Mouse (Mus musculus) adrenal gland (tissue): ENCODE results near the gene Cdc42bpa.

Experiments
- intact Hi-C: fragments of 180-260 bp; cut with DNase I; formaldehyde crosslinking; loops from one replicate; pipeline ENCODE4 v1.15.1; 2025
- long read RNA-seq, 2 experiments: library from polyadenylated mRNA; unstranded; transcript quantifications; one replicate each; pipeline ENCODE4 v2.0.0; 2020; ENCODE audit warnings: borderline replicate concordance in 1 of 2; ENCODE audit not compliant: insufficient replicate concordance in 1 of 2

Gene Cdc42bpa
- long read RNA-seq, experiment 1, partial matches to known transcripts, result 10 of 11 reads
- long read RNA-seq, experiment 1, other reads (novel, unspliced or antisense), result 1 of 11 reads
- long read RNA-seq, experiment 2, partial matches to known transcripts, result 2 of 3 reads
- long read RNA-seq, experiment 2, other reads (novel, unspliced or antisense), result 1 of 3 reads

- intact Hi-C loops, result loop anchor here (10.0 kb wide), 1 partner anchor 95 kb away; no protein-coding TSS in a partner anchor
Measured at GRCm38 (mm10) chr1:179959721-179960542, at the start of gene Cdc42bpa. TSS of gene Cdc42bpa (plus strand) at chr1:179960472.

DNA sequence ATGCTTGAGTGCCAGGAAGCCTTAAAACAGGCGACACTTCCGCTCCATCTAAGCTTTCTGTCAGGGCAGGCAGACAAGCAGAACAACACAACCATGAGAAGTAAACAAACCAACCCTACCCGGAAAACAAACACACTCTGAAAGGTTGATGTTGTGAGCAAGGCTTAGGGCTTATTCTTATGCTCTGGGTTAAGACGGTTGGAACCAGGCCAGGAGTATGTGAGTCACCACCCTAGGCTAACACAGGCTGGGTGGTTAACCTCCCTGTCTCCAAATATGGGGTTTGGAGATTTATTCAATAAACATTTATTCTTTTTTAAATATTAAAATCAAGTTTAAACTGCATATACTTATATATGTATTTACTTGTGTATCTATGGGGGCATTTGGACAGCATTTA lies 46.8 kb upstream of the Cdc42bpa start:
- intact Hi-C loops, result no loop called here

- intact Hi-C loops, result no loop called here
Measured at GRCm38 (mm10) chr1:179917036-179917435, 43.2 kb upstream of the Cdc42bpa start.

- intact Hi-C loops, result no loop called here
Measured at GRCm38 (mm10) chr1:179917481-179917880, 42.8 kb upstream of the Cdc42bpa start.

- intact Hi-C loops, result no loop called here
Measured at GRCm38 (mm10) chr1:179919656-179920436, 40.4 kb upstream of the Cdc42bpa start.

GRCm38 (mm10) chr1:179923661-179924405 lies 36.4 kb upstream of the Cdc42bpa start:
- intact Hi-C loops, result no loop called here

DNA sequence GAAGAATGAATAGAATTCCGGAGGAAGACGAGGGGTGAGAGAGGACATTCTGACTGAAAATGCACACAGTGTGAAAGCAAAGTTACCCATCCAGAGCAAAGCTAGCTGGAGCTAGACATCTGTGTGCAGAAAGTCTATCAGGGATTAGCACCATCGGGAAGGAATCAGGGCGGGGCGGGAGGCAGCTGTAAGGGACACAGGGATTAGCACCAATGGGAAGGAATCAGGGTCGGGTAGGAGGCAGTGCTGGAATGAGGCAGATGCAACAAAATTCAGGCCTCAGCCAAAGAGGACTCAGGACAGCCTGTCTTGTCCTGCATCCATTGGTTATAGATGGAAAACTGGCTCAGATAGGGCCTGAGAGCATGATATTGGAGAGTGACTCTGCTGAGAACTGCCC lies 34.0 kb upstream of the Cdc42bpa start:
- intact Hi-C loops, result no loop called here

GRCm38 (mm10) chr1:179927102-179927501 lies 33.2 kb upstream of the Cdc42bpa start:
- intact Hi-C loops, result no loop called here

- intact Hi-C loops, result no loop called here
Measured at GRCm38 (mm10) chr1:179928822-179929221, 31.4 kb upstream of the Cdc42bpa start.

DNA sequence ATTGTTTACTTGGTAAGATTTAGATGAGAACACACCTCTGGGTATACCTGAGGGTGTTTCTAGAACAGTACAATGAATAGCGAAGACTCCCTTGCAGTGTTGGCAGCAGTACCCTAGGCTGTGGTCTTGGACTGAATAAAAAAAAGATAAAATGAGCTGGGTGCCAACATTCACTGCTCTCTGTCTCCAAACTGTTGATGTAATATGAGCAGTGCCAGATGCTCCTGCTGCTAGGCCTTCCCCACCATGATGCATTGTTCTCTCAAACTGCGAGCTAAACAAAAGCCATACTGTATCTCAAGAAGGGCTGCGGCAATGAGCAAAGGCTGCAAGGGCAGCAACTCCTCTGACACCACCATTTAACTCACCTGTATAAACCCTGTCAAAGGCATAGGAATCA lies 29.0 kb upstream of the Cdc42bpa start:
- intact Hi-C loops, result no loop called here

DNA sequence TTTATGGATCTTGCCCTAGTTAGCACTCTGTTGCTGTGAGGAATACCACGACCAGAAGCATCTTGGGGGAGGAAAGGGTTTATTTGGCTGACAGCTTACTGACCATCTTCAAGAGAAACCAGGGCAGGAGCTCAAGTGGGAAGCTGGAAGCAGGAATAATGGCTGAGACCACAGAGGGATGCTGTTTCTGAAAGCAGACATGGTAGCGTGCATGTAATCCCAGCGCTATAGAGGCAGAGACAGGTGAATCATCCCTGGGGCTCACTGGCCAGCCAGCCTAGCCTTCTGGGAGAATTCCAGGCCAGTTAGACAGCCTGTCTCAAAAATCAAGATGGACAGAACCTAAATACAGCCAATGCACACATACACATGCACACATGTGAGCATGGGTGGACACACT lies 26.2 kb upstream of the Cdc42bpa start:
- intact Hi-C loops, result no loop called here

DNA sequence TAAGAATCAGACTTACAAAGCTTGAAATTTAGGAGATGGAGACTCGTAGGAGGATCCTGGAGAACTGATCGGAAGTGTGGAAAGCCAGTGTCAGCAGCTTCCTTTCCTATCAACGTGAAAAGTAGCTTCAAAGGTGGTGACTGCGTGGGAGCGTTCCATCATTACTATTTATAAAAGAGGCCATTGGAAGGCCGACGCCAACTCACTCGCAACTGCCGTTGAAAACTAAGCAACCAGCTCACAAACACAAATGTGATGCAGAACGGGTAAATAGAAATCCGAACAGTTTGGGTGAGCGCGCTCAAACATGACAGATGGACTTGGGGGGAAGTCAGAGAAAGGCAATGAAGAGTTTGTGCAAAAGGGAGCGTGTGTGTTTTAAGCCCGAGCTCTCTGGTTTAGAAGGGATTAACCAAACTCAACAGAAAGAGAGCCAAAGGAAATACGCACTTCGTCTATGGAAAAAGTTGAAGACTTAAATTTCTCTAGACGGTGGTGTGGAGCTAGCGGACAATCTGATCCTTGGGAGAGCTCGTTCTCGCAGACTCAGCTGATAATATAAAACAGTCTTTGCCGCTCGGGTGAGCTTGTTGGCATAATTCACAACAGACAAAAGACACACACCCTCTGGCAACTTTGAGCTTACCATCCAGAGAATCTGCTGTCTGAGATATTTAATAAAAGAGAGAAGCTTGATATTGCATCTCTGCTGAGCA lies 20.0 kb upstream of the Cdc42bpa start:
- intact Hi-C loops, result no loop called here

DNA sequence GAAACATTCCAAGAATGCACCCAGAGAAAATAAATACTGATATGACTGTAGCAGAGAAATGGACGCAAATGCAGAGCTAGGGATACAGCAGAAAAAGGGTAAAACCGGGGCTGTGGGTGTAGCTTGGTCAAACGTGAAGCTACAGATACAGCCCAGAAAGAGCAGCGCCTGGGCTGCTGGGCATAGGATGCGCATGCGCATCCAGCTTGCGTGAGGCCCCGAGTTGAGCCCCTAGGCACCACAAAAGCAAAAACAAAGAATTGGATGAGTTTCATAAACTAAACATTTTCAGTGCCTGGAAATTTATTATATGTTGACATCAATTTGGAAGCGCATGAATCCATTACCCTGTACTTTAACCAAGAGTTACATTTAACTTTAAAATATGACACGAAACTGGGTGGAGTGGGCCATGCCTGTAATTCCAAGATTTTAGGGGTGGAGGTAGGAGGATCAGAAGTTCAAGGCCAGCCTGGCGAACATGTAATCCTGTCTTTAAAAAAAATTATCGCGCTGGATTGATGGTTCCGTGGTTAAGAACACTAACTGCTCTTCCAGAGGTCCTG lies 19.4 kb upstream of the Cdc42bpa start:
- intact Hi-C loops, result no loop called here

DNA sequence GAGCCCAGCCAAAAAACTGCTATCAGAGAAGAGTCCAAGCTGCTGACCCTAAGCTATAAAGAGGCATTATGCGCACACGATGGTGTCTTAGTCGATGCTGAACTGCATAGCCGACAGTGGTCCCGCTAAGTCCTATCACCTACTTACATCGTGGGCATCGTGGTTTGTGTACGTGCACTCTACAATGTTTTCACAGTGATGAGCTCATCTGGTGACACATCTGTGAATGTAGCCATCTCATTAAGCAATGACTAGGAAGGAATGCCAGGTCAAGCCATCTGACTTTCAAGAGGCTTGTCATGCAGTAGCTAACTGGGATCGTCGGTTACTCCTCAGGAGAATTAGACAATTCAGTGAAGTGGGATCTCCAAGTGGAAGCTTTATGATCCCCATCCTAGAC lies 15.3 kb upstream of the Cdc42bpa start:
- intact Hi-C loops, result no loop called here

DNA sequence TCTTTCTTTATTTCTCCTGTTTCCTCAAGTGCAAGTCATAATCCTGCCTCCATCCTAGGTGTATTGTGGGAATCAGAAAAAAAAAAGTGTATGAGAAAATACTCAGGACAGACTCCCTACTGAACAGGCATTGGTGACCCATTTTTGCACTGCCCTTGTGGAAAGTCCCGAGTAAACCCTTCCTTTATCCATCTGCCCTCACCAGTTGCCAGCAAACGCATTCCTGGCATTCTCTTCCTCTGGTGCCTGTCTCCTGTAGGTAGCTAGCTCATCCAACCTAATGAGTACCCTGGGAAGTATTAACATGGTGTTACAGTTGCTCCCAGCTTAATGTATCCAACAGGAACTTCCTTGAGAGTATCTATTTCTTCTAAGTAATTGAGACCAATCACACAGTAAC lies 13.7 kb upstream of the Cdc42bpa start:
- intact Hi-C loops, result no loop called here

GRCm38 (mm10) chr1:179947653-179948052 lies 12.6 kb upstream of the Cdc42bpa start:
- intact Hi-C loops, result no loop called here

- intact Hi-C loops, result loop anchor here (10.0 kb wide), 1 partner anchor 87 kb away; no protein-coding TSS in a partner anchor
Measured at GRCm38 (mm10) chr1:179951597-179951996, 8.7 kb upstream of the Cdc42bpa start.

DNA sequence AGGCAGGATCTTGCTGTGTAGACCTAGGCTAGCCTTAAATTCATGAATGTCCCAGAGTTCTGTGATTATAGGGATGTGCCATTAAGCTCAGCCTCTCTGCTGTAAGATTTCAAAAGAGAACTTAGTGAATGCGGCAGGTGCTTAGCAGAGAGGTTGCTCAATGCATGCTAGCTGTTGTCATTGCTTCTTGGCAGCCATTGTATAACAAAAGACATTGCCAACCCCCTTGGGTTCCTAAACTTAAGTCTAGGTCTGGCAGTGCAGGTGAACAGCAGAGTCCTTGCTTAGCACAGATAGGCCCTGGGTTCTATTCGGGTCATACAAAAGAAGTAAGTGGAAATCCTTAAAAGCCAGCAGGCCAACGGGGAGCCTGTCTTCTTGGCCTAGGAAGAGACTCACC lies 7.0 kb upstream of the Cdc42bpa start:
- intact Hi-C loops, result loop anchor here (10.0 kb wide), 1 partner anchor 88 kb away; no protein-coding TSS in a partner anchor

DNA sequence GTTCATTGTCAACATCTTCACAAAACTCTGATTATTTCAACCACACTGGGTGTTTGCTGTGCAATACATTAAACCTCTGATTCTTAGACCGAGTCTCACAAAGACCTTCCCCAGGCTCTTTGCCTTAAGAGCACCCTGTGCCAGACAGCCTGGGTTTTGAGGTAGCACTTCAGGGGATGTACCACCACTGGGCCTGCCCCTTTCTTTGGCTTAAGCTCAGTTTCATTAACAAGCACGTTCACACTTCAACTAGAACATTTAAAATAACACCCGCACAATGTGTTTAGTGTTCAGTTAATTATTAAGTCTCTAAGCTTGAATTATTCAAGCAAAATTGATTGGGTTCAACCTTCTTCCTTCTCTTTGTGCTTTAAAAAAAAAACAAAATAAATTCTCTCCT lies 2.8 kb upstream of the Cdc42bpa start:
- intact Hi-C loops, result loop anchor here (10.0 kb wide), 1 partner anchor 93 kb away; no protein-coding TSS in a partner anchor
